Mouse (Mus musculus): ENCODE data around the gene Lipn. TPM values are rescaled to one million over a fixed set of nuclear protein-coding genes. Genes with fewer than 3 reads are reported as not detected.

Lipn gene
- total RNA-seq, 4 experiments from 2014 or later = not detected

Small RNA genes within 50 kb of the gene (microRNA-seq; reads per million reads assigned to microRNA genes)
- not detected for gene Gm23334

Other genes starting within 250 kb of the Lipn start
- gene Lipf, start 106.2 kb upstream of the Lipn start, total RNA-seq (2022) = not detected
- not detected for gene Lipk, start 59.1 kb upstream of the Lipn start, total RNA-seq (2022)
- gene Lipm, start 33.6 kb downstream of the Lipn start, total RNA-seq (2022) = not detected
- gene Ankrd22, start 98.7 kb downstream of the Lipn start, total RNA-seq (2022) = not detected
- 1 to 10 TPM; 2.2 to 4.1 (median 3.0) TPM for gene Stambpl1, start 124.9 kb downstream of the Lipn start, total RNA-seq (2022)
- 10 to 100 TPM; 56.1 to 79.3 (median 71.1) TPM for gene Acta2, start 188.2 kb downstream of the Lipn start, total RNA-seq (2022)
- 10 to 100 TPM in 3 of 4 experiments, 1 to 10 TPM in 1; 8.6 to 14.3 (median 12.6) TPM for gene Fas, start 223.3 kb downstream of the Lipn start, total RNA-seq (2022)

Data from heart, adult 8-10 months (tissue).